Mouse (Mus musculus): ENCODE data around the gene Olfr679.
"Not testable (repeated sequence)": the region's sequence is repeated elsewhere in the genome, so short reads cannot be mapped to it uniquely, and the experiment has no call there.

- not testable (repeated sequence) for TF ChIP-seq CTCF (IDR thresholded peaks at IDR 0.05; ENCODE audit: borderline replicate concordance, insufficient read depth, low read depth, low read length); POLR2A (IDR thresholded peaks at IDR 0.05; ENCODE audit: borderline replicate concordance, insufficient read depth, low read length)
These were observed 11.7 kb downstream of the Olfr679 start, which contains the start of gene Olfr680-ps1 for GRCm38 (mm10) chr7:105092717-105093116.

All from cerebellum, adult 2 months (tissue).